Mouse (Mus musculus) embryonic facial prominence, embryonic 15.5 days (tissue): ENCODE results near the gene Scn5a. TPM values are rescaled to one million over a fixed set of nuclear protein-coding genes. Genes with fewer than 3 reads are reported as not detected.

ENCODE experiments used
- ATAC-seq: fragments of 200-750 bp; cut with Nextera tagmentation; 2 replicates; pipeline ENCODE4 v1.8.0; 2017; ENCODE audit warnings: low read depth, moderate TSS enrichment; ENCODE audit not compliant: insufficient number of reproducible peaks, low FRiP score, low TSS enrichment
- H3K27ac ChIP-seq: fragments of 300-500 bp; sonication (generic); replicated peaks from 2 replicates; pipeline ENCODE4 v1.5.1; 2015; ENCODE audit warnings: mild to moderate bottlenecking, inconsistent platforms
- H3K27me3 ChIP-seq: fragments of 300-500 bp; sonication (generic); 2 replicates; pipeline ENCODE4 v1.6.1; 2015; ENCODE audit warnings: inconsistent platforms
- H3K36me3 ChIP-seq: fragments of 300-500 bp; sonication (generic); 2 replicates; pipeline ENCODE4 v1.6.1; 2015; ENCODE audit warnings: mild to moderate bottlenecking, inconsistent platforms
- H3K4me1 ChIP-seq: fragments of 300-500 bp; sonication (generic); 2 replicates; pipeline ENCODE4 v1.6.1; 2015; ENCODE audit warnings: inconsistent platforms
- H3K4me2 ChIP-seq: fragments of 300-500 bp; sonication (generic); replicated peaks from 2 replicates; pipeline ENCODE4 v1.6.1; 2015; ENCODE audit warnings: mild to moderate bottlenecking, inconsistent platforms
- H3K4me3 ChIP-seq: fragments of 300-500 bp; sonication (generic); replicated peaks from 2 replicates; pipeline ENCODE4 v1.5.1; 2015; ENCODE audit warnings: mild to moderate bottlenecking, inconsistent platforms
- H3K9ac ChIP-seq: fragments of 300-500 bp; sonication (generic); 2 replicates; pipeline ENCODE4 v1.6.1; 2015; ENCODE audit warnings: inconsistent platforms
- H3K9me3 ChIP-seq: fragments of 300-500 bp; sonication (generic); replicated peaks from 2 replicates; pipeline ENCODE4 v1.6.1; 2016; ENCODE audit warnings: inconsistent platforms
- WGBS: fragments of 180-500 bp; shearing (Covaris S2); methylation state at CpG from one replicate; pipeline ENCODE4 v1.1.7; 2015; 5-methylcytosine and 5-hydroxymethylcytosine counted together
- polyA plus RNA-seq: library from polyadenylated mRNA; unstranded; fragments of >200 nt; fragmentation: Nextera tagmentation; extraction: Ambion mirVana; gene quantifications from 2 replicates; pipeline ENCODE4 v1.2.1, GENCODE M21; 2015

The Scn5a gene
- polyA plus RNA-seq, 1 experiment from 2014 or later = 0.80 TPM

- ATAC-seq = no peak
- under 1% methylated on average over 6 of the region's 6 CpGs for WGBS
- peaks cover 63% of the 10 kb centered on the region for H3K27me3 ChIP-seq
Observed at GRCm38 (mm10) chr9:119580668-119581067, 1.9 kb upstream of the Scn5a start.

GRCm38 (mm10) chr9:119580187-119580586, 1.4 kb upstream of the Scn5a start:
- H3K36me3 ChIP-seq = no peaks in the 10 kb centered on the region
- H3K4me3 ChIP-seq = no peak overlapping the region
- H3K4me1 ChIP-seq = peaks cover 20% of the 10 kb centered on the region
- H3K9ac ChIP-seq = no peak overlapping the region
- peaks cover 68% of the 10 kb centered on the region for H3K27me3 ChIP-seq
- 90% methylated on average over 17 of the region's 17 CpGs for WGBS
- no peak overlapping the region for H3K4me2 ChIP-seq
- H3K9me3 ChIP-seq = no peaks in the 10 kb centered on the region
- ATAC-seq = no peak
- no peak overlapping the region for H3K27ac ChIP-seq

More at GRCm38 (mm10) chr9:119580668-119581067, 1.9 kb upstream of the Scn5a start:
- no peaks in the 10 kb centered on the region for H3K9me3 ChIP-seq
- peaks cover 20% of the 10 kb centered on the region for H3K4me1 ChIP-seq
- H3K36me3 ChIP-seq = no peaks in the 10 kb centered on the region
- H3K27ac ChIP-seq = no peak overlapping the region
- H3K4me2 ChIP-seq = no peak overlapping the region
- H3K4me3 ChIP-seq = no peak overlapping the region
- no peak overlapping the region for H3K9ac ChIP-seq

GRCm38 (mm10) chr9:119578311-119578635, 543 bp downstream of the Scn5a start:
- WGBS = under 1% methylated on average over 24 of the region's 24 CpGs
- peak overlapping the region; percentile 40; the same call in 1 of the 2 replicates for H3K9ac ChIP-seq
- H3K4me1 ChIP-seq = peaks cover 20% of the 10 kb centered on the region
- peak overlapping the region; percentile 98 for H3K4me2 ChIP-seq
- ATAC-seq = no peak
- no peaks in the 10 kb centered on the region for H3K9me3 ChIP-seq
- no peak overlapping the region for H3K27ac ChIP-seq
- no peaks in the 10 kb centered on the region for H3K36me3 ChIP-seq
- peaks cover 80% of the 10 kb centered on the region for H3K27me3 ChIP-seq
- H3K4me3 ChIP-seq = peak overlapping the region; percentile 54

- H3K27me3 ChIP-seq = peaks cover 90% of the 10 kb centered on the region
Observed at GRCm38 (mm10) chr9:119576977-119577376, 1.8 kb downstream of the Scn5a start.

GRCm38 (mm10) chr9:119575732-119576131, 3.1 kb downstream of the Scn5a start:
- Histone ChIP-seq H3K4me1 (peaks cover 29% of the 10 kb centered on the region), H3K27me3 (peaks cover 96% of the 10 kb centered on the region), H3K36me3 (no peaks in the 10 kb centered on the region), H3K9me3 (no peaks in the 10 kb centered on the region), H3K27ac (no peak overlapping the region), H3K4me2 (no peak overlapping the region), H3K9ac (no peak overlapping the region), H3K4me3 (no peak overlapping the region)
- 47% methylated on average over 9 of the region's 9 CpGs for WGBS
- no peak for ATAC-seq

More at GRCm38 (mm10) chr9:119576977-119577376, 1.8 kb downstream of the Scn5a start:
- Histone ChIP-seq H3K4me2 (no peak overlapping the region), H3K9me3 (no peaks in the 10 kb centered on the region), H3K4me3 (no peak overlapping the region), H3K4me1 (peaks cover 20% of the 10 kb centered on the region), H3K27ac (no peak overlapping the region), H3K36me3 (no peaks in the 10 kb centered on the region), H3K9ac (no peak overlapping the region)
- 79% methylated on average over 2 of the region's 2 CpGs for WGBS
- ATAC-seq = no peak

GRCm38 (mm10) chr9:119574366-119574765, 4.5 kb downstream of the Scn5a start:
- Histone ChIP-seq H3K27ac (no peak overlapping the region), H3K36me3 (no peaks in the 10 kb centered on the region), H3K27me3 (peaks cover 93% of the 10 kb centered on the region), H3K9ac (no peak overlapping the region), H3K4me1 (peaks cover 30% of the 10 kb centered on the region), H3K9me3 (no peaks in the 10 kb centered on the region), H3K4me3 (no peak overlapping the region), H3K4me2 (no peak overlapping the region)
- ATAC-seq = no peak
- 69% methylated on average over 7 of the region's 7 CpGs for WGBS

- Histone ChIP-seq H3K27me3 (peaks cover 80% of the 10 kb centered on the region), H3K4me1 (peaks cover 16% of the 10 kb centered on the region), H3K27ac (no peak overlapping the region), H3K9me3 (no peaks in the 10 kb centered on the region), H3K4me2 (no peak overlapping the region), H3K4me3 (no peak overlapping the region), H3K36me3 (no peaks in the 10 kb centered on the region), H3K9ac (no peak overlapping the region)
- WGBS = 48% methylated on average over 14 of the region's 14 CpGs
- no peak for ATAC-seq
Observed at GRCm38 (mm10) chr9:119573009-119573408, 5.8 kb downstream of the Scn5a start.

GRCm38 (mm10) chr9:119571411-119571888, 7.4 kb downstream of the Scn5a start:
- H3K27ac ChIP-seq = no peak overlapping the region
- H3K4me1 ChIP-seq = peaks cover 14% of the 10 kb centered on the region
- H3K9ac ChIP-seq = no peak overlapping the region
- no peak overlapping the region for H3K4me2 ChIP-seq
- 3% methylated on average over 15 of the region's 15 CpGs for WGBS
- no peak overlapping the region for H3K4me3 ChIP-seq
- H3K36me3 ChIP-seq = no peaks in the 10 kb centered on the region
- no peaks in the 10 kb centered on the region for H3K9me3 ChIP-seq
- H3K27me3 ChIP-seq = peaks cover 73% of the 10 kb centered on the region
- no peak for ATAC-seq

GRCm38 (mm10) chr9:119570652-119571051, 8.2 kb downstream of the Scn5a start:
- no peak overlapping the region for H3K4me2 ChIP-seq
- H3K27ac ChIP-seq = no peak overlapping the region
- no peak overlapping the region for H3K4me3 ChIP-seq
- peaks cover 9% of the 10 kb centered on the region for H3K4me1 ChIP-seq
- WGBS = 17% methylated on average over 9 of the region's 9 CpGs
- no peaks in the 10 kb centered on the region for H3K9me3 ChIP-seq
- no peak overlapping the region for H3K9ac ChIP-seq
- no peak for ATAC-seq
- no peaks in the 10 kb centered on the region for H3K36me3 ChIP-seq
- H3K27me3 ChIP-seq = peaks cover 65% of the 10 kb centered on the region

- 76% methylated on average over 8 of the region's 8 CpGs for WGBS
- H3K9ac ChIP-seq = no peak overlapping the region
Observed at GRCm38 (mm10) chr9:119568732-119569131, 10.1 kb downstream of the Scn5a start.

GRCm38 (mm10) chr9:119567800-119568199, 11.0 kb downstream of the Scn5a start:
- Histone ChIP-seq H3K9ac (no peak overlapping the region), H3K4me2 (no peak overlapping the region), H3K36me3 (no peaks in the 10 kb centered on the region), H3K9me3 (no peaks in the 10 kb centered on the region), H3K4me1 (peaks cover 9% of the 10 kb centered on the region), H3K27me3 (peaks cover 38% of the 10 kb centered on the region), H3K4me3 (no peak overlapping the region), H3K27ac (no peak overlapping the region)
- no peak for ATAC-seq
- 54% methylated on average over 5 of the region's 5 CpGs for WGBS

More at GRCm38 (mm10) chr9:119568732-119569131, 10.1 kb downstream of the Scn5a start:
- ATAC-seq = no peak
- Histone ChIP-seq H3K27ac (no peak overlapping the region), H3K9me3 (no peaks in the 10 kb centered on the region), H3K4me2 (no peak overlapping the region), H3K4me3 (no peak overlapping the region), H3K36me3 (no peaks in the 10 kb centered on the region), H3K4me1 (peaks cover 9% of the 10 kb centered on the region), H3K27me3 (peaks cover 45% of the 10 kb centered on the region)

- WGBS = 12% methylated on average over 10 of the region's 10 CpGs
- H3K4me2 ChIP-seq = no peak overlapping the region
- H3K9me3 ChIP-seq = no peaks in the 10 kb centered on the region
- ATAC-seq = peak; percentile 61; the same call in 1 of the 2 replicates
- H3K9ac ChIP-seq = no peak overlapping the region
- no peak overlapping the region for H3K4me3 ChIP-seq
- peaks cover 23% of the 10 kb centered on the region for H3K27me3 ChIP-seq
- H3K4me1 ChIP-seq = peaks cover 5% of the 10 kb centered on the region; the same call in 1 of the 2 replicates
- no peak overlapping the region for H3K27ac ChIP-seq
- H3K36me3 ChIP-seq = no peaks in the 10 kb centered on the region
Observed at GRCm38 (mm10) chr9:119566214-119566613, 12.6 kb downstream of the Scn5a start.
